Mouse (Mus musculus): ENCODE data around the gene Fetub. TPM values are rescaled to one million over a fixed set of nuclear protein-coding genes. Genes with fewer than 3 reads are reported as not detected.

Gene Fetub
- total RNA-seq (2017), result 1.1 TPM in 1 of 2 replicates, not detected in the other

- no peak for ATAC-seq (replicated peaks in 1 of 2; ENCODE audit: insufficient read depth in 1 of 2, low FRiP score in 2 of 2, low TSS enrichment in 1 of 2, low read depth in 1 of 2, poor library complexity in 2 of 2, severe bottlenecking in 2 of 2)
These were observed at the start of gene Fetub for GRCm38 (mm10) chr16:22918034-22918433. Gene Fetub (plus strand): TSS chr16:22918334.

GRCm38 (mm10) chr16:22872397-22872796, 45.7 kb upstream of the Fetub start:
- ATAC-seq (replicated peaks in 1 of 2; ENCODE audit: insufficient read depth in 1 of 2, low FRiP score in 2 of 2, low TSS enrichment in 1 of 2, low read depth in 1 of 2, poor library complexity in 2 of 2, severe bottlenecking in 2 of 2), result no peak

- ATAC-seq (replicated peaks in 1 of 2; ENCODE audit: insufficient read depth in 1 of 2, low FRiP score in 2 of 2, low TSS enrichment in 1 of 2, low read depth in 1 of 2, poor library complexity in 2 of 2, severe bottlenecking in 2 of 2), result no peak
These were observed 44.8 kb upstream of the Fetub start for GRCm38 (mm10) chr16:22873369-22873768.

- no peak for ATAC-seq (replicated peaks in 1 of 2; ENCODE audit: insufficient read depth in 1 of 2, low FRiP score in 2 of 2, low TSS enrichment in 1 of 2, low read depth in 1 of 2, poor library complexity in 2 of 2, severe bottlenecking in 2 of 2)
These were observed 41.7 kb upstream of the Fetub start for GRCm38 (mm10) chr16:22876218-22877043.

- ATAC-seq (replicated peaks in 1 of 2; ENCODE audit: insufficient read depth in 1 of 2, low FRiP score in 2 of 2, low TSS enrichment in 1 of 2, low read depth in 1 of 2, poor library complexity in 2 of 2, severe bottlenecking in 2 of 2), result no peak
These were observed 40.3 kb upstream of the Fetub start for GRCm38 (mm10) chr16:22877660-22878390.

GRCm38 (mm10) chr16:22878716-22879115, 39.4 kb upstream of the Fetub start:
- no peak for ATAC-seq (replicated peaks in 1 of 2; ENCODE audit: insufficient read depth in 1 of 2, low FRiP score in 2 of 2, low TSS enrichment in 1 of 2, low read depth in 1 of 2, poor library complexity in 2 of 2, severe bottlenecking in 2 of 2)

GRCm38 (mm10) chr16:22879945-22880595, 38.1 kb upstream of the Fetub start:
- ATAC-seq (replicated peaks in 1 of 2; ENCODE audit: insufficient read depth in 1 of 2, low FRiP score in 2 of 2, low TSS enrichment in 1 of 2, low read depth in 1 of 2, poor library complexity in 2 of 2, severe bottlenecking in 2 of 2), result no peak

GRCm38 (mm10) chr16:22880900-22881299, 37.2 kb upstream of the Fetub start:
- ATAC-seq (replicated peaks in 1 of 2; ENCODE audit: insufficient read depth in 1 of 2, low FRiP score in 2 of 2, low TSS enrichment in 1 of 2, low read depth in 1 of 2, poor library complexity in 2 of 2, severe bottlenecking in 2 of 2), result no peak

GRCm38 (mm10) chr16:22881487-22881886, 36.6 kb upstream of the Fetub start:
- no peak for ATAC-seq (replicated peaks in 1 of 2; ENCODE audit: insufficient read depth in 1 of 2, low FRiP score in 2 of 2, low TSS enrichment in 1 of 2, low read depth in 1 of 2, poor library complexity in 2 of 2, severe bottlenecking in 2 of 2)

- ATAC-seq (replicated peaks in 1 of 2; ENCODE audit: insufficient read depth in 1 of 2, low FRiP score in 2 of 2, low TSS enrichment in 1 of 2, low read depth in 1 of 2, poor library complexity in 2 of 2, severe bottlenecking in 2 of 2), result no peak
These were observed 34.7 kb upstream of the Fetub start for GRCm38 (mm10) chr16:22883441-22883840.

GRCm38 (mm10) chr16:22885356-22885755, 32.8 kb upstream of the Fetub start:
- no peak; a peak in 1 of 4 replicates for ATAC-seq (replicated peaks in 1 of 2; ENCODE audit: insufficient read depth in 1 of 2, low FRiP score in 2 of 2, low TSS enrichment in 1 of 2, low read depth in 1 of 2, poor library complexity in 2 of 2, severe bottlenecking in 2 of 2)

- no peak for ATAC-seq (replicated peaks in 1 of 2; ENCODE audit: insufficient read depth in 1 of 2, low FRiP score in 2 of 2, low TSS enrichment in 1 of 2, low read depth in 1 of 2, poor library complexity in 2 of 2, severe bottlenecking in 2 of 2)
These were observed 31.4 kb upstream of the Fetub start for GRCm38 (mm10) chr16:22886726-22887125.

- no peak for ATAC-seq (replicated peaks in 1 of 2; ENCODE audit: insufficient read depth in 1 of 2, low FRiP score in 2 of 2, low TSS enrichment in 1 of 2, low read depth in 1 of 2, poor library complexity in 2 of 2, severe bottlenecking in 2 of 2)
These were observed 29.3 kb upstream of the Fetub start for GRCm38 (mm10) chr16:22888835-22889234.

- ATAC-seq (replicated peaks in 1 of 2; ENCODE audit: insufficient read depth in 1 of 2, low FRiP score in 2 of 2, low TSS enrichment in 1 of 2, low read depth in 1 of 2, poor library complexity in 2 of 2, severe bottlenecking in 2 of 2), result no peak; a peak in 1 of 4 replicates
These were observed 28.4 kb upstream of the Fetub start for GRCm38 (mm10) chr16:22889716-22890115.

GRCm38 (mm10) chr16:22890683-22891510, 27.2 kb upstream of the Fetub start, which contains the start of gene Ahsg:
Gene Ahsg (plus strand): TSS chr16:22891277.
- ATAC-seq (replicated peaks in 1 of 2; ENCODE audit: insufficient read depth in 1 of 2, low FRiP score in 2 of 2, low TSS enrichment in 1 of 2, low read depth in 1 of 2, poor library complexity in 2 of 2, severe bottlenecking in 2 of 2), result peak; percentile 46 to 48

GRCm38 (mm10) chr16:22891733-22892154, 26.4 kb upstream of the Fetub start:
- no peak for ATAC-seq (replicated peaks in 1 of 2; ENCODE audit: insufficient read depth in 1 of 2, low FRiP score in 2 of 2, low TSS enrichment in 1 of 2, low read depth in 1 of 2, poor library complexity in 2 of 2, severe bottlenecking in 2 of 2)

- ATAC-seq (replicated peaks in 1 of 2; ENCODE audit: insufficient read depth in 1 of 2, low FRiP score in 2 of 2, low TSS enrichment in 1 of 2, low read depth in 1 of 2, poor library complexity in 2 of 2, severe bottlenecking in 2 of 2), result no peak
These were observed 24.0 kb upstream of the Fetub start for GRCm38 (mm10) chr16:22894095-22894494.

Data from hematopoietic stem cell, adult 5-6 weeks (primary cell).